Mouse (Mus musculus): Measurements from ENCODE around the gene Immp2l. TPM values are rescaled to one million over a fixed set of nuclear protein-coding genes. Genes with fewer than 3 reads are reported as not detected.

Immp2l gene
- polyA plus RNA-seq, 1 experiment from 2014 or later, result 10.6 TPM

DNA sequence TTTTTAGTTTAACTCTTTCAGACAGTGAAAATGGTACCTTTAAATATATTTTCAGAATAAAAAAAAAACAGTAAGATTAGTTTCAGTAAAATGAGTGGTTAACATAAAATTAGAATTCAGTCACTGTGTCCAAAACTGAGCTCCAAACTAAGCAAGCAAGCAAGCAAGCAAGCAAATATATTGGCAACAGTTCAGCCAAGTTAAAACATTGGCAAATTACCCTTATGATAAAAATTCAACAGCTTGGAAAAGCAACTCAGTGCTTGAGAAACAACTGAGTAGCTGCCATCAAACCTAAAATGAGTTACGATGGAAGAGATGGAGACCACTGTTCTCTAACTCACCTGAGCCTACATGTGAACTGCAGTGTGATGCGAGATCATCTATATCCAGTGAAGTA lies 926.8 kb downstream of the Immp2l start:
- H3K27me3 ChIP-seq, result no peaks in the 10 kb centered on the region
- ATAC-seq (ENCODE audit: low FRiP score), result no peak
- no peak overlapping the region for H3K4me2 ChIP-seq (replicated peaks)
- H3K27ac ChIP-seq, result no peak overlapping the region
- no peaks in the 10 kb centered on the region for H3K36me3 ChIP-seq
- no peak overlapping the region for H3K9ac ChIP-seq
- no peaks in the 10 kb centered on the region for H3K9me3 ChIP-seq (replicated peaks)
- H3K4me1 ChIP-seq, result no peaks in the 10 kb centered on the region
- 92% methylated on average over 2 of the region's 2 CpGs for WGBS
- no peak overlapping the region for H3K4me3 ChIP-seq

DNA sequence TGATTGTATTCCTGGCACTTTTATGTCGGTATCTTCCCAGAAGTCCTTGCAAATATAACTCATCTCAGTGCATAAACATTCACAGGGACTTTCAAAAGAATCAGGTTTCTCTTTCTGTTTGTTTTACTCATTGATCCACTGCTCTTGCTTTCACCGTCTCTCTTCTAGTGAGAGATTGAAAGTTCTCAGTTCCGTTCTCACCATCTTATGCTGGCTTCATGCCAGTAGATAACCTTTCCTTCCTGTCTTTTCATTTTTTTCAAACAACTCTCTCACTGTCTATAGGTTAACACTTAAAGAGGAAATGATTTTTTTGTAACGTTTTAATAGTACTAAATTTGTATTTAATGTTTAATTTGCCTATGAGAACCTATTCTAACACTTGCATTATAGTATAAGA lies 937.1 kb downstream of the Immp2l start:
- ATAC-seq (ENCODE audit: low FRiP score), result no peak
- Histone ChIP-seq H3K27me3 (no peaks in the 10 kb centered on the region), H3K4me1 (no peaks in the 10 kb centered on the region), H3K4me2 (replicated peaks) (no peak overlapping the region), H3K4me3 (no peak overlapping the region), H3K9ac (no peak overlapping the region), H3K36me3 (no peaks in the 10 kb centered on the region), H3K27ac (no peak overlapping the region), H3K9me3 (replicated peaks) (no peaks in the 10 kb centered on the region)
- 53% methylated on average over 4 of the region's 4 CpGs for WGBS

- no peak overlapping the region for H3K4me3 ChIP-seq
- H3K36me3 ChIP-seq, result no peaks in the 10 kb centered on the region
- WGBS, result 92% methylated on average over 1 of the region's 1 CpGs
- no peak overlapping the region for H3K9ac ChIP-seq
- no peaks in the 10 kb centered on the region for H3K9me3 ChIP-seq (replicated peaks)
- H3K27me3 ChIP-seq, result no peaks in the 10 kb centered on the region
- H3K4me1 ChIP-seq, result no peaks in the 10 kb centered on the region
- no peak overlapping the region for H3K4me2 ChIP-seq (replicated peaks)
- ATAC-seq (ENCODE audit: low FRiP score), result no peak
- H3K27ac ChIP-seq, result no peak overlapping the region
Observed at GRCm38 (mm10) chr12:41991408-41991807, 967.5 kb downstream of the Immp2l start.
